Mouse (Mus musculus) MN1 (cell line): Measurements from ENCODE around the gene Npb.

ENCODE experiments used
- DNase-seq: peaks from one replicate; pipeline ENCODE4 v3.0.0-alpha.2; 2016; ENCODE audit warnings: low spot score

The Npb gene

GRCm38 (mm10) chr11:120615167-120615566, 6.9 kb downstream of the Npb start:
- DNase-seq: no peak

DNA sequence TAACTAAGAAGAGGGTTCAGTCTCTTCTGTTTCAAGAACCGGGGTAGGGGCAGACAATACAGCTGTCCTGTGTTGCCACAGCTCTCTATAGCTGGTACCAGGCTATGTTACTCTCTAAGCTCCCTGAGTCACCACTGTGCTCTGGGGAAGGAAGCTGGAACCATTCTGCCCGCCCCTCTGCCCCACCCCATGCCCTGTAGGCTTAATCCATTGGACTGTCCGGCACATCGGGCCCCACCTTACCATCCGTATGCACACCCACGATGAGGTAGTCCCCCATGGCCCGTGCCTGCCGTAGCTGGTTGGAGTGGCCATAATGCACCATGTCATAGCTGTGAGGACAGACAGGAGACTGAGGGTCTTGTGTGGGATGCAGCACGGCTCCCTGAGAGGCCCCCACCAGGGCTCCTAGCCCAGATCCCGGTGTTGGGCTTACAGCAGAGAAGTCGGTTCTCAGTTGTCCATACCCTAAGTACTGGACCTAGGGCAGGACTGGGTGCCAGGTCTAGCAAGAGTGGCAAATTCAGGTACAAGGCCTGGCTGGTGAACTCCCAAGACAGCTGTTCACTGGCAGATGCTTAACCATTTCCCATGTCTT, 7.4 kb downstream of the Npb start:
- peak; percentile 48 for DNase-seq

DNA sequence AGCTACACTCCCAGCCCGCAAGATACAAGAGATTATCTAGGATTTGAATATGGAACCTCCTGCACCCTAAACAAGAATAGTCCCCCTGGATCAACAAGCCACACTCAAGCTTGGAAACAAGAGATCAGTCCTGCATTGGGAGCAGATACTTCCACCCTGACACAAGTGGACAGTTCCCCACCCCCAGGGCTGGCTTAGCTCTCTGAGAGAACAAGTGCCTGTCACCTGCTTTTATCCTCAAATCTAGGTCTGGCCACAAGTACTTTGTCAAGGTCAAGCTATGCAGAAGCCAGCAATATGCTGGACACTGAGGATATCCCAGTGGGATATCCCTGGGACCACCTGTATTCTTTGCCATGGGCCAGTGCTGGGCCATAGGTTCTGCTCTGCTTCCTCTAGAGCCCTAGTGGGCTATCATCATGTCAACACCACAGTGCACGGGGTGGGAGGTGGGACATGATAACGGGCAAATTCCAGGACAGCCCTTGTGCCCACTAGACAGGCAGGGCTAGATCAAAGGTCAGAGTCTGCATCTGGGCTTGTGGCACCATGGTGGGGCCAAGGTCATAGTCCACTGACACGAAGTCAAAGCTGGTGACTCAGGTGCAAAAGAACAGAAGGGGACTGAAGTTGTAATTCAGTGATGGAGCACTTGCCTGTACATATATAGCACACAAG, 8.5 kb downstream of the Npb start:
- DNase-seq: no peak

- peak; percentile 94 for DNase-seq
Measured at GRCm38 (mm10) chr11:120617519-120618112, 9.3 kb downstream of the Npb start, which contains the start of gene Pcyt2. Gene Pcyt2, minus strand, starts transcription at chr11:120617936.

- no peak for DNase-seq
Measured at GRCm38 (mm10) chr11:120618619-120619535, 10.6 kb downstream of the Npb start.

DNA sequence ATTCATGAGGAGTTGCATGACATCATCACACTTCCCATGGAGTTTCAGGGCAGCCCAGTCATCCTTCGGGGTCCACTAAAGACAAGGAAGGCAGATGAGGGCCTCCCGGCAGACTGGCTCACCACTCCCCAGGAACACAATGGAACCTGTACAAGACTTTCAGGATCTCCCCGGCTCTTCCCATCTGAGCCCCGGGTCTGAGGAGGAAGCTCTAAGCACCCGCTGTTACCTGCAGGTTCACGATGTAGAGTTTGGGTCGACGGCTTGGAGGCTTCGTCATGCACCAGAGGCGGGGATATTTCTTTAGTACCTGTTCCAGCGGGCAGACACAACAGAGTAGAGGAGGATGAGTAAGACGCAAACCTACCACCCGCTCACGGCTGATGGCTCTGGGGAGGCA, 11.9 kb downstream of the Npb start:
- no peak for DNase-seq

GRCm38 (mm10) chr11:120622805-120623204, 14.5 kb downstream of the Npb start:
- DNase-seq: no peak

GRCm38 (mm10) chr11:120623961-120624679, 15.8 kb downstream of the Npb start:
- DNase-seq: peak; percentile 77

DNA sequence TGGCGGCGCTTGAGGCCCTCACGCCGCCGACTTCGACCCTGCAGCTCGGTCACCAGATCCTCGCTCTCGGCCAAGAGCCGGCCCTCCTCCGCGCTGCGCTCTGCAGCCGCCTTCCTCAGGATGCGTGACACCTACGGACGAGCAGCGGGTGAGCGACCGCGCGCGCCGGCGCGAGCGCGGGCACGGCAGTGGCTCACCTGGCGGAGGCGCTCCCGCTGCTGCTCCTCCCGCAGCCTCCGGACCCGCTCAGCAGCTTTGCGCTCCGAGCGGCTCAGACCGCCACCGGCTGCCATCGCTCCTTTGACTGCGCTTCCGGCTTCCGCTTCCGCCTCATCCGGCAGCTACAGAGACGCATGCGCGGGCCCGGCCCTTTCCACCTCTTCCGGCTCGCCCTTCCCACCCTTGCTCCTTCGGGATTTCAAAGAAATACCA, 16.4 kb downstream of the Npb start:
- DNase-seq: peak; percentile 89

DNA sequence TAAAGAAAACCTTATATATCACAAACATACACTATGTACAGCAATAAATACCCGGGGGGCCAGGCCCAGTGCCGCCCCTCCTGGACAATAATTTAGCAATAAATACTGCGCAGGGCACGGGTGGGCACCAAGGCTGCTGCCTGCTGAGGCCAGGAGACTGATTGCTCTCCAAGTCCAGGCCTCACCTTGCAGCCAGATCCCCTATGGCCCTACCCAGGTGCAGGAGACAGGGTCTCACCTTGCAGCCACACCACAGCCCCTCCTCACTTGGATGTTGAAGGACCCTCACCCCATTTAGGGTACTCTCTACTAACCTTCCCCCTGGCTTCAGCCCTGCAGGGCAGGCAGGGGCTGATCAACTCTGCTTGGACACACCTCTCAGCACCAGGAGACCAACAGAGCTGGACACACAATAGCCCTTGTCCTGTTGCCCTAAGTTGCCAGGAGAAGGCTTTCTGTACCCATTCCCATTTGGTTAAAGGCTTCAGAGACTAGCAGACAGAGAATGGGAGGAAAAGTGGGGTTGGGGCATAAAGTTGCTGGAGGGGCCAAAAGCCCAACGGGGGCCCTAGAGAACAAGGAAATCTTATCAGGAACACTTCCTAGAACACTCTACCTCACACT, 17.0 kb downstream of the Npb start, which contains the start of gene Sirt7:
TSS of gene Sirt7 (minus strand) at position 89 of the 624 bp plus-strand sequence.
- DNase-seq: no peak

GRCm38 (mm10) chr11:120626785-120627467, 18.6 kb downstream of the Npb start:
- DNase-seq: peak; percentile 33

DNA sequence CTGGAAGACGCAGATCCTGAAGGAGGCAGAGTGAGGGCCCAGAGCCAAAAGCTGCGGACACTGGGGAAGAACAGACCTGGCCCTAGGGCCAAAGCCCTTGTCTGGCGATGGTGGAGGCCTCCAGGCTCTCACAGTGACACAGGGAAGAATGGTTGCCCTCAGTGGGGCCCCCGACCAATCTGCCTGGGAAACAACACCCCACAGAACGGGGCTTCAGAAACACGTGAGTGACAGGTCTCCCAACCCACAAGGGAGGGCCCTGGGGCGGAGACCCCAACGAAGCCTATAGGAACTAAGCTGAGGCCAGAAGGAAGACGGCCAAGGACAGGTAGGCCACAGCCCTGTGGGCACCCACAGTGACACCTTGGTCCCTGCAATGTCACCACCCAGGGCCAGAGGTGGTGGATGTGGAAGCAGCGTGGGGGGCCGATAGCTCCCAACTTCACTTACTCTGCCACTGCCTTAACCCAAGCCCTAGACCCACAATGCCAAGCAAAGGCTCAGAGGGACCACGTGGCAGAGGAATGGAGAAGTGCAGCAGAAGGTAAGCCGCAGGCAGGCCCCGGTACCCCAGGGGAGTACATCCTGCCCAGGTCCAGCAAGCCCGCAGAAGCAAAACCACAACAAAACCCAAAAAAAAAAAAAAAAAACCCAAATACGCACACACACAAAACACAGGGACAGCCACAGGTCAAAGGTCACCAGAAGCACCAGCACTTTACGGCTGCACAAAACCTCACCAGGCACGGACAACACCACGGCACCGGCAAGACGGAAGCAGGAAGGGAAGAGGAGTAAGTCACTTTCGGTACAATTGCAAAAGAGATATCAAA, 19.4 kb downstream of the Npb start:
- DNase-seq: no peak

DNA sequence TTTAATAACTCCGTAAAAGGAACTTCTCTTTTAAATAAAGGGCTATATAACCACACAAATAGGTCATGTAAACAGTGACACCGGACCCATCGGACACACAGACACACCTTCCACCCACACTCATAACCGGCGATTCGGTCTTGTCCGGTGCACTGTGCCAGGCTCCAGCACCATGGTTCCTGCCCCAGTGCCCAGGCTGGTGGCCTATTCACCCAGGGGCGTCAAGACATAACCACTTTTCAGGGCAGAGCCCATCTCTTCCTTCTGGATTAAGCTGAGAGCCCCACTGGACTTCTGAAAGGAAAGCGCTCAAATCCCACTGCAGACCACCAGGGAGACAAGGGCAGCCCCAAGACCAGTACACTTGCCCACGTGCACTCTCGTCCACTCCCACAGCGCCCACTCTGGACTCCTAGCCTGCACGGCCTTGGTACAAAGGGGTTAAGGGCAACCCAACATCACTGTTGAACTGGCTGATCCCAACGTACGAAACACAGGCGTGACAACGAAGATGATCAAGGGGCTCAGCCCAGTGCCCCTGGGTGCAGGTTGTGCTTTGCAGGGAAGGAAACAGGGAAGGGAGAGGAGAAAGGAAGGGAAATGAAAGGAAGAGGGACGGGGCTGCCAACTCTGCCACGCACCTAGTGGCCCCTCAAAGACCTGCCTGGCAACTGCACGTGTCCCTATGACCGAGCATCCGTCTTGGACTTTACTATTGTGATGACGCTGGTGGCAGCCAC, 20.5 kb downstream of the Npb start:
- no peak for DNase-seq

GRCm38 (mm10) chr11:120629341-120629730, 21.1 kb downstream of the Npb start:
- no peak for DNase-seq

- peak; percentile 58 for DNase-seq
Measured at GRCm38 (mm10) chr11:120629911-120630310, 21.6 kb downstream of the Npb start.

DNA sequence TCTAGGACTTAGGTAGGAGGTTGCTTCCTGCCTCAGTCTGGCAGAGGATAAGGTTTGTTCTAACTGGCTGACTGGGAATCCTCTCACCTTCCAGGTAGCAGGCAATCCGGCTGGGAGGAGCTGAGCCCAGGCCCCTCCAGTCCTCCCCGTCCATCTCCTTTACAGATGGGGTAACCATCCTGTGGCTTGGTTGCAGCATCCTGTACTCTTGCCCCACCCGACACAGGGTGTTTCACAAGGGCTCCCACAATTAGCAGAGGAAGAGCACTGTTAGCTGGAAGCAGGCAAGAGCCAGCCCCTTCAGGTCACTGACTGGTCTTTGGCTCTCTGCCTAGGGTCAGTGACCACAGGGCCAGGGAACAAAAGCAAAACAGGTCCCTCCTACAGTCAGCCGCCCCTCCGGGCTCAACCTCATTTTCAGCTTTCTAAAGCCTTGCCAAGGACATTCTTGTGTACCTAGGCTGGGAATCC, 22.2 kb downstream of the Npb start:
- DNase-seq: peak; percentile 49

GRCm38 (mm10) chr11:120630881-120631725, 22.8 kb downstream of the Npb start:
- DNase-seq: peak; percentile 38
